Mouse (Mus musculus): ENCODE measurements around the gene Hdac10. TPM values are rescaled to one million over a fixed set of nuclear protein-coding genes. Genes with fewer than 3 reads are reported as not detected.

The Hdac10 gene
- polyA plus RNA-seq, 1 experiment, result 0.33 TPM

DNA sequence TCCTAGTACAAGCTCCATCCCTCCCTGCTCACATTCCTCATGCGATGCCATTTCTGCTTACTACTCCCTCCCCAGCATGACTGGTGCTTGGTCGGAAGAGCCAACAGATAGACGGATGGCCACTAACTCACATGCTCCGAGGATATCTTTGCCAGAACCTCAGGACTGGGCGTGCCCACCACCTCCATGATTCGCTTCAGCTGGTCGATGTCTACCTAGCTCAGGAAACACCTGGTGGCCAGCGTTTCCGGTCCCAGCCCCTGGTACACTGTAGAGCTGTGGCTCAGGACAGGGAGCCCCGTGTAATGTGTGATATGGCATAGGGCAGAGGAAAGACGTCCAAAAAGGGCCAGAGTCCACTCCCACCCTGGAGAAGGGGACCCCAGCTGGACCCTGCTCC, 16.5 kb upstream of the Hdac10 start:
- H3K4me3 ChIP-seq (replicated peaks), result no peak overlapping the region
- H3K4me1 ChIP-seq (ENCODE audit: control insufficient read depth), result peaks cover 11% of the 10 kb centered on the region
- peaks cover 98% of the 10 kb centered on the region for H3K27me3 ChIP-seq (ENCODE audit: control insufficient read depth)
- TF ChIP-seq GATA1 (IDR thresholded peaks at IDR 0.05; ENCODE audit: low read length) (no peak), TAL1 (IDR thresholded peaks at IDR 0.05; ENCODE audit: low read length) (no peak)
- H3K9me3 ChIP-seq (ENCODE audit: control insufficient read depth, low read length), result peaks cover 4% of the 10 kb centered on the region; the same call in 1 of the 2 replicates
- H3K36me3 ChIP-seq (ENCODE audit: control insufficient read depth), result no peaks in the 10 kb centered on the region

DNA sequence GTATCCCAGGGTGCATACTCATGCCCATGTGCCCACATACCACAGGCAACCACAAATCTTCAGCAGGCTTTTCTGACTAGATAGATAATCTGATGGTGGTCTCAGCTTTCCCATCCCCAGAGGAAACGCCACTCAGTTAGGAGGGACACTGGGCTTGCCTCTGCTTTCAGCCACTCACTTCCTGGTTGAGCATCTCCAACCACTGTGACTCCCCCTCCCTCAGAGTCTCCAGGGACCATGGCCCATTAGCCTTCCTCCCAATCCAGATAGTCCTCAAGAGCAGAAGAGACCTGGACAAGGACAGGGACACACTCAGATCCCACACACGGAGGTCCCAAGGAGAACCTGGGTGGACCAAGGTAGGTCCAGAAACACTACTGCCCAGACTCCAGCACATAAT, 14.6 kb upstream of the Hdac10 start:
- H3K27me3 ChIP-seq (ENCODE audit: control insufficient read depth), result peaks cover 98% of the 10 kb centered on the region
- peaks cover 5% of the 10 kb centered on the region for H3K4me1 ChIP-seq (ENCODE audit: control insufficient read depth)
- H3K9me3 ChIP-seq (ENCODE audit: control insufficient read depth, low read length), result peaks cover 4% of the 10 kb centered on the region; the same call in 1 of the 2 replicates
- no peaks in the 10 kb centered on the region for H3K36me3 ChIP-seq (ENCODE audit: control insufficient read depth)
- TF ChIP-seq TAL1 (IDR thresholded peaks at IDR 0.05; ENCODE audit: low read length), result no peak
- no peak overlapping the region for H3K4me3 ChIP-seq (replicated peaks)

DNA sequence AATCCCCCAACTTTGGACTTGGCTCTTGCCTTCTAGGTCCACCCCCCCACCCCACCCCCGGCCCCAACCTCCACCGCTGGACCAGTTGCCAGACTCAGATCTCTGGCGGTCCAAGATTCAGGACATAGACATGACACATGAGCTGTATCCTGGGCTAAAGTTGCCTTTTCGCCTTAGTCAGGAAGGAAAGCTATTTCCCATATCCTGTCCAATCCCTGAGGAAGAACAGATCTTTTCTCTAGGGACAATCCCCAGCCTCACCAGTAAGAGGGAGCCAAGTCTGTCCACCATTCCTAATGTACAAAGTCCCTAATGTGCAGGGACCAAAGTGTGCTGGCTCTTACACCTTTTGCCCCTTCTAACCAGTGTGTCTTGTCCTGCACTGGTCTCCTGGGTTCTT, 13.4 kb upstream of the Hdac10 start:
- TF ChIP-seq GATA1 (IDR thresholded peaks at IDR 0.05; ENCODE audit: low read length), result no peak
- no peak for TF ChIP-seq TAL1 (IDR thresholded peaks at IDR 0.05; ENCODE audit: low read length)
- Histone ChIP-seq H3K27me3 (ENCODE audit: control insufficient read depth) (peaks cover 96% of the 10 kb centered on the region), H3K36me3 (ENCODE audit: control insufficient read depth) (no peaks in the 10 kb centered on the region), H3K9me3 (ENCODE audit: control insufficient read depth, low read length) (peaks cover 2% of the 10 kb centered on the region; the same call in 1 of the 2 replicates), H3K4me1 (ENCODE audit: control insufficient read depth) (peaks cover 5% of the 10 kb centered on the region), H3K4me3 (replicated peaks) (no peak overlapping the region)

DNA sequence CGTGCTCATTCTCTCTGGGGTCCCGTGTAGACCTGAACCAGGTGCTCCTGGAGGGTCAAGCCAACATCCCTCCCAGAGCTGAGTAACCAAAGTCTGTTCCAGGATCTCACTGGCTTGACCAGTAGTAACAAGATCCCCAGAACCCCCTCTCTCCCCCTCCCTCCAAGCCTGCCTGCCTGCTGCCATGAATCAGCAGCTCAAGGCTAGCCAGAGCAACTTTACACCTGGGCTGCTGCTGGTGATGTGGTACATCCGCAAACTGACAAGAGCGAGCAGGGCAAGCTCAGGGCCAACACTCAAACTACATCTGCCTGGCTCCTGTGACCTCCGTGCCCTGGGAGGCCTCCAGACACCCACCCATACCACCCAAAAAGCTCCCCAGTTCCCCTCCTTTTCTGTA, 12.9 kb upstream of the Hdac10 start:
- Histone ChIP-seq H3K4me3 (replicated peaks) (no peak overlapping the region), H3K9me3 (ENCODE audit: control insufficient read depth, low read length) (peaks cover 2% of the 10 kb centered on the region; the same call in 1 of the 2 replicates), H3K36me3 (ENCODE audit: control insufficient read depth) (no peaks in the 10 kb centered on the region), H3K4me1 (ENCODE audit: control insufficient read depth) (peaks cover 2% of the 10 kb centered on the region), H3K27me3 (ENCODE audit: control insufficient read depth) (peaks cover 95% of the 10 kb centered on the region)
- no peak for TF ChIP-seq GATA1 (IDR thresholded peaks at IDR 0.05; ENCODE audit: low read length)

DNA sequence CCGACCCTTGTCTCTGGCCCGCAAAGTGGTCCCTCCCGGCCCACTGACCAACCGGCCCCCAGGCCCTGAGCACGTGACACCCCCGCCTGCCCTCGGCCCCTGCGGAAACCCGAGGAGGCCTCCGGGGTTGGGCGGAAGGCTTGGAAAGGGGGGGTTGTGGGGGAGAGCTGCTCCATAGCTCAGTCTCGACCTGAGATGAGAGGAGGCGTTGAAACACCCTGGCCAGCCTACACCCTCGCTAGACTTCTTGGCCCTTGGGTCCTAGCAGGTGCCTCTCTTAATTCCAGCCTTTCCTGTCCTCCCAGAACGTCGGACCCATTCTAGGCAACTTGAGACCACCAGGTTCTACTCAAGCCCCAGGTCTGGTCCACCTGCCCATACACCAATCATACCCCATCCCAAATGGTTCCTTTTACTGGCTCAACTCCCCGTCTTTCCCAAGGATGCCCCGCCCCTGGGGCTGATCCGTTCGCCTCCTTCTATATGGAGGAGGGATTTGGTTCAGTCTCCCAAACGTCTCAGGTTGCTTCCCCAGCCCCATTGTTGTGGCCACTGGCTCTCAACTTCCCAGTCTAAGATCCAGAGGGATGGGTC, 12.3 kb upstream of the Hdac10 start, which contains the start of gene Mapk12:
Gene Mapk12, minus strand, starts transcription at position 45 of the 594 bp plus-strand sequence.
- peaks cover 90% of the 10 kb centered on the region for H3K27me3 ChIP-seq (ENCODE audit: control insufficient read depth)
- TF ChIP-seq GATA1 (IDR thresholded peaks at IDR 0.05; ENCODE audit: low read length), result no peak
- no peak for TF ChIP-seq TAL1 (IDR thresholded peaks at IDR 0.05; ENCODE audit: low read length)
- no peak within 1 kb of the TSS for H3K4me3 ChIP-seq (replicated peaks)
- no peaks in the 10 kb centered on the region for H3K4me1 ChIP-seq (ENCODE audit: control insufficient read depth)
- no peaks in the 10 kb centered on the region for H3K36me3 ChIP-seq (ENCODE audit: control insufficient read depth)
- 0 out of 2 replicates have a peak, but pooled peaks cover 2% of the 10 kb centered on the region for H3K9me3 ChIP-seq (ENCODE audit: control insufficient read depth, low read length)

DNA sequence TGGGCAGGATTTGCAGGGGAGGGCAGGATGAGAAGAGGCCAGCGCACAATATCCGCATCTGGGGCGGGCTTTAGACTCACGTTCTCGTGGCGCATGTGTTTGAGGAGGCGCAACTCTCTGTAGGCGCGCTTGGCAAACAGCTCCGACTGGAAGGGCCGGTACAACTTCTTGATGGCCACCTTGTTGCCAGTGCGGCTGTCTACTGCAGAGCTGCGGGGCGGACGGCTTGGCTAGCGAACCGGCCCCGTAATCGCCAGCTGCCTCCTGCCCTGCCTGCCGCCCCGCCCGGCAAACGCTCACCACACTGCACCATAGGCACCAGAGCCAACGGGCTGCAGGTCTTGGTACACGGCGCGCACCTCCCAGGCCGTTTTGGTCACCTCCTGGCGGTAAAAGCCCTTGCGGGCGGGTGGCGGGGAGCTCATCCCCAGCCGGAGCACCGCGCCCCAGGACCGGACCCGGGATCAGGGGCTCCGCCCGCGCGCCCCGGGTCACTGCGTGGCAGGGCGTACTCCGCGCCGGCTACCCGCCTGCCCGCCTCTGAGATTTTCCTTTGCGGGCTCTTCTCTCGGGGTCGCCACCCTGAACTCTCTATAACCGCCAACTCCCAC, 11.7 kb upstream of the Hdac10 start:
- Histone ChIP-seq H3K4me3 (replicated peaks) (no peak overlapping the region), H3K27me3 (ENCODE audit: control insufficient read depth) (peaks cover 90% of the 10 kb centered on the region), H3K4me1 (ENCODE audit: control insufficient read depth) (no peaks in the 10 kb centered on the region), H3K9me3 (ENCODE audit: control insufficient read depth, low read length) (0 out of 2 replicates have a peak, but pooled peaks cover 2% of the 10 kb centered on the region), H3K36me3 (ENCODE audit: control insufficient read depth) (no peaks in the 10 kb centered on the region)
- TF ChIP-seq TAL1 (IDR thresholded peaks at IDR 0.05; ENCODE audit: low read length) (no peak), GATA1 (IDR thresholded peaks at IDR 0.05; ENCODE audit: low read length) (no peak)

DNA sequence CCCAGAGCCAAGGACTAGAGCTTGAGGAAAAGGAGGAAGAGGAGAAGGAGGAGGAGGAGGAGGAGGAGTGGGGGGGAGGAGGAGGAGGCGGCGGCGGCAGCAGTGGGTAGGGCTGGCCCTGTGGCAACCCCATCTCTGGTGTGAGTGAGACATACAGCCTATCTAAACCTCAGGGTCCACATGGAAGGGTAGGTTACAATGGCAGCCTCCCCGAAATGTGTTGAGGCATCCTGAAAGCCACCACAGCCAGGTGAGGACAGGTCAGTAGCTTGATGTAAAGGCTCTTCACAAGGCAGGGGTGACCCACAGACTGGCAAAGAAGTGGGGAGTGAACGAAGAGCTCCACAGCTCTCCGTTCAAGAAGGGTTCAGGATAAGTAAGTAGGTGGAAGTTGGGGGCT, 10.0 kb upstream of the Hdac10 start:
- Histone ChIP-seq H3K9me3 (ENCODE audit: control insufficient read depth, low read length) (0 out of 2 replicates have a peak, but pooled peaks cover 2% of the 10 kb centered on the region), H3K36me3 (ENCODE audit: control insufficient read depth) (no peaks in the 10 kb centered on the region), H3K4me3 (replicated peaks) (no peak overlapping the region), H3K27me3 (ENCODE audit: control insufficient read depth) (peaks cover 82% of the 10 kb centered on the region), H3K4me1 (ENCODE audit: control insufficient read depth) (no peaks in the 10 kb centered on the region)
- no peak for TF ChIP-seq TAL1 (IDR thresholded peaks at IDR 0.05; ENCODE audit: low read length)
- TF ChIP-seq GATA1 (IDR thresholded peaks at IDR 0.05; ENCODE audit: low read length), result no peak

DNA sequence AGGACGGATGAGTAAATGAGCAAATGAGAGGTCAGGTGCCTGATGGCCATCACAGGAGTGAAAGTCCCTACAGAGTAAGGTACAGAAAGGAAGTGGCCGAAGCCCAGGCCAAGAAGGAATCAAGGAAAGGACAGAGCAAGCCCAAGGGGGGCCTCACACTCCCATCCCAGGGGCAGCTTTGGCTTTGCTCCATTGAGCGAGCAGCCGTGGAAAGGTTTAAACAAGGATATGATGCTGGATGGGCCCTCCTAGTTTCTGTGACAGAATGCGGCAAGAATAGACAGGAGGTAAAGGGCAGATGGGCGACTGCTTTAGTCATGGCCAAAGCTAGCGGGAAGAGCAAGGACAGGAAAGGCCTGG, 9.5 kb upstream of the Hdac10 start:
- Histone ChIP-seq H3K4me3 (replicated peaks) (no peak overlapping the region), H3K36me3 (ENCODE audit: control insufficient read depth) (no peaks in the 10 kb centered on the region), H3K4me1 (ENCODE audit: control insufficient read depth) (no peaks in the 10 kb centered on the region), H3K9me3 (ENCODE audit: control insufficient read depth, low read length) (0 out of 2 replicates have a peak, but pooled peaks cover 2% of the 10 kb centered on the region), H3K27me3 (ENCODE audit: control insufficient read depth) (peaks cover 80% of the 10 kb centered on the region)
- no peak for TF ChIP-seq GATA1 (IDR thresholded peaks at IDR 0.05; ENCODE audit: low read length)
- TF ChIP-seq TAL1 (IDR thresholded peaks at IDR 0.05; ENCODE audit: low read length), result no peak

DNA sequence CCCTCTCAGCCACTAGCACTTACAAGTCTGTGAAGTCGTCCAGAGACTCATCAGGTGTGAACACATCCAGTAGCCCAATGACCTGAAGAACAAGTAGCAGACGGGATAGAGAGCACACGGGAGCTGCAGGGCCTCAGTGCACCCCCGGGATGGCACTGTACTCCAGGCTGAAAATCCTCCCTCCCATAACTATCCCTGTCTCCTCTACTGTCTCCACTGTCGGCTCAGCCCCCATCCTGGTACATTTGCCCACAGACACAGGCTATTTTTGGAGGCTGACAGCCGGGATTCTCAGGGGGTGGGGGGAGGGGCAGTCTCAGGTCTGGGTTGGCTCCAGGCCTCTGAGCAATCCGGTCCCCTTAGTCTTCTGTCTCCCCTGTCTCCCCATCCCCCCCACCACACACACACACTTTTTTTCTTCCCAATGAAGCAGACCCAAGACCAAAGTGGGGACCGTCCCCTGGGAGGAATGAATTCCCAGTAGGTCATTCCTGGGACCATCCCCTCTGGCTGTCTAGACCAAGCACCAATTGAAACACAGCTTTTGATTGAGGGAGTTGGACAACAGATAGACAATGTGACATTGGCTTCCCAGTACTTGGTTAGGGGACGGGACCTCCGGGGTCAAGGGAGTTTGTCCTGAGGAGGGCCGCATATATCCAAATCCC, 9.0 kb upstream of the Hdac10 start:
- Histone ChIP-seq H3K27me3 (ENCODE audit: control insufficient read depth) (peaks cover 77% of the 10 kb centered on the region), H3K4me1 (ENCODE audit: control insufficient read depth) (no peaks in the 10 kb centered on the region), H3K36me3 (ENCODE audit: control insufficient read depth) (no peaks in the 10 kb centered on the region), H3K9me3 (ENCODE audit: control insufficient read depth, low read length) (0 out of 2 replicates have a peak, but pooled peaks cover 2% of the 10 kb centered on the region), H3K4me3 (replicated peaks) (no peak overlapping the region)
- TF ChIP-seq GATA1 (IDR thresholded peaks at IDR 0.05; ENCODE audit: low read length) (no peak), TAL1 (IDR thresholded peaks at IDR 0.05; ENCODE audit: low read length) (no peak)

Data from erythroblast, embryonic 14.5 days (primary cell).